Mouse (Mus musculus) left cerebral cortex, adult 8-10 months (tissue): ENCODE measurements around the gene Fcgrt. TPM values are rescaled to one million over a fixed set of nuclear protein-coding genes. Genes with fewer than 3 reads are reported as not detected.

Experiments
- DNase-seq, 2 experiments: peaks; one replicate each; pipeline ENCODE4 v3.0.0; 2022; ENCODE audit warnings: low spot score in 2 of 2
- microRNA-seq, 2 experiments: library from miRNA; unstranded; fragments of <30 nt; microRNA quantifications; one replicate each; pipeline ENCODE4 v1.2.0; 2022
- total RNA-seq, 4 experiments: library from RNA; stranded (reverse); gene quantifications; 2 replicates each; pipeline ENCODE4 v1.2.4; 2022

The Fcgrt gene
- total RNA-seq, 4 experiments from 2014 or later: 18.6 to 21.9 (median 19.9) TPM

- no peak for DNase-seq
Observed at GRCm38 (mm10) chr7:45056329-45056971, 47.2 kb downstream of the Fcgrt start.

- DNase-seq: peak; percentile 70 to 98
Observed at GRCm38 (mm10) chr7:45053931-45054510, 49.6 kb downstream of the Fcgrt start.

GRCm38 (mm10) chr7:45053117-45053930, 50.3 kb downstream of the Fcgrt start:
- DNase-seq: peak; percentile 58 to 70

GRCm38 (mm10) chr7:45052862-45053116, 50.9 kb downstream of the Fcgrt start, which contains the start of gene Prr12:
Prr12 (minus strand) TSS chr7:45052881.
- no peak for DNase-seq

DNA sequence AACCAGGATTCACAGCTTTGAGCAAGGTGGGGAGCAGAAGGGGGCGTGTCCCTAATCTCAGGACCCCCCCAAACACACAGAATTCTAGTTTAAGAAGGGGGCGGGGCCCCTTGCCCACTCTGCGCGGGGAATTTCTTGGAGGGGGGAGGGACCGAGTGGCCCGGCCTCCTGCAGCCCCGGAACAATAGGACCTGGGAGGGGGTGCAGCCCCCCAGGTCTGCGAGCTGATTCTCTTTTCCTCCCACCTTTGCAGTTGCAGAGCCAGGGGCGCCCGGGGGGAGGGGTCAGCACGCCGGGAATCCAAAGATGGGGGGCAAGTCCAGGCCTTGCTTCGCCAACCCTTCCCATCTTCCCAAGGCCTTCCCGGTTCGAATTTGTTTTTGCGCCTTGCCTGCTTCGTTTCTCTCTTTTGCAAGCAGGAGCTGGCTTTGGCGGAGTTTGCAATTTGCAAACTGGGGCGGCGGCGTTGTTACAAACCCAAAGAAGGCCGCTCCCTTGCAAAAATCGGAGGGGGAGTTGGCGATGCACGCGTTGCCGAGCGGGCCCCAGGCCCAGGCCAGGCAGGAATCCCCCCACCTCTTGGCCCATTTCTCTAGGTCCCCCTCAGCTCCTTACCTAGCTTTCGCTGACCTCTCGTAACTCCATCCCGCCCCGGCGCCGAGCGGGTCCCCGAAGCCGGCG, 51.3 kb downstream of the Fcgrt start:
- peak; percentile 46 to 66 for DNase-seq

GRCm38 (mm10) chr7:45051601-45051974, 52.1 kb downstream of the Fcgrt start:
- no peak for DNase-seq

DNA sequence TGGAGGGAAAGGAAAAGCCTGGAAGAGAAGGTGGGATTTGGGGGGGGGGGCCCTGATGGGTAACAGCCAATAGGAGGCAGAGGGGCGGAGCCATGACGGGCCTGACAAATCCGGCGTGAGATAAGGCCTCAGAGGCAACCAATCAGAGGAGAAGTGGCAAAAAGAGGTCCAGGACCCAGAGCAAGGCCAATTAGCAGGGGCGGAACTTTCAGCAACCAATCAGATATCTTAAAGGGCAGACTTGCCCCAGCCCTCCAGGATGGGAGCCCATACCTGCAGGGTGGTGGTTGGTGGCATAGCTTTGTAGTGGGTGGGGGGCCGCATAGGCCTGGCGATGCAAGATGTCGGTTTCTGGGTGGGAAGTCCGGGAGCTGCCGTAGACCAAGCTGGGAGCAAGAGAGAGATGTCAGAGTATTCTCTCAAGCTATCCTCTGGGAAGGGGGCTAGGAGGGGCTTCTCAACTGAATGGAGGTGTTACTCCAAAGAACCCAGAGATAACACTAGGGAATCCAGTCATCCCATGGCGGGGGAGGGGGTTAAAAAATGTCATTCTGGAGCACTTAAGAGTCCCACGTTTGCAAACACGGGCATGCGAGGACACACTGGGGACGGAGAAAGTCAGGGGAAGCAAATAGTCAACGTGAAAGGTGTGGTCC, 52.6 kb downstream of the Fcgrt start:
- peak in 1 of 2 experiments; percentile 78 for DNase-seq

GRCm38 (mm10) chr7:45048923-45049657, 54.6 kb downstream of the Fcgrt start:
- DNase-seq: no peak

DNA sequence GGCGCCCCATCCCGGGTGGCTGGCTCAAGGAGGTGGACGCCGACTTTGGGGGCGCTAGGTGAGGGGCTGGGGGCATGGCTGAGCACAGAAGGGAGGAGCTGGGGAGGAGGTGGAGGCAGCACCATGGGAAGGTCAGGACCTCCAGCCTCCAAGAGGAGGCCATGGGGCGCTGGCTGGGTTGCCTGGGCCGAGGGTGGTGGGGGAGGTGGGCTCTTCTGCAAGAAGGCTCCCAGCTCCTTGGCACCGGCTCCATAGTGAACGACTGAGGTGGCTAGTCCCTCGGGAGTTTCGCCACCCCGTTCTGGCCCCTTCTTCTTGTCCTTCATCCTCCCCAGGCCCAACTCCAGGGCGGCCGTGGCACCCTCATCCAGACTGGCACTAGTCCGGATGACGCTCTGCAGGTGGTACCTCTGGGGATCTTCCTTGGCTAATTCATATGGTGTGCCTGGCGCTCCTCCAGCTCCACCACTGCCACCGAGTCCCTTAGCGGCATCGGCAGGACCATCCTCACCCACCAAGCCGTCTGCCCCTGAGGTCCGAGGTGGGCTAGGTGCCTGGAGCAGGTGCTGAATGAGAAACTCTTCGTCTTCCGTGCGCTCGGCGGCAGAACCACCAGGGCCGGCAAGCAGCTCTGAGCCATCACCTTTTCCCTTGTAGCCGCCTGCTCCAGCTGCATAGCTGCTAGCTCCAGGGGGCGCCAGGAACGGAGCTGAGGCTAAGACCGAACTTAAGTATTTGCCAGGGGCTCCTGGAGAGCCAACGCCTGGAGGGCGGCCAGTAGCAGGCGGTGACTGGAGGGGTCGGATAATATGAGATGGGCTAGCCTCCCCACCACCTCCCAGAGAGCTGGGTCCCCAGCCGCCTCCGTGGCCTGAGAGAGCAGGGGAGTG, 55.4 kb downstream of the Fcgrt start:
- no peak for DNase-seq

DNA sequence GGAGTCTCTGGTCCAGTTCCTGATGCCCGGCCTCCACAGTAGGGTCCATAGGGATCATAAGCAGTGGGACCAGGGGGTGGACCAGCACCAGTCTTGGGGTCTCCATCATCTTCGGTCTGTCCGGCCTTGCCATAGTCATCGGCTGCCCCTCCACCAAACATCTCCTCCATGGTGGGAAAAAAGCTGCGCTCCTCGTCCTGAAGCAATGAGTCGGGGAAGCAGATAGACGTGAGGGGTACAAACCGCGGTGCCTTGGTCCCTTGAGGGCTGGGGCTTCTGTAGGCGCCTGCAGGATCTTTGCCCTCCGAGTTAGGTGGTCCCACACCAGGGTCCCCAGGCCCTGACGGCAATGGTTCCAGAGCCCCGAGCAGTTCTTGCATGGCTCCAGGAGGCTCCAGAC, 56.2 kb downstream of the Fcgrt start:
- DNase-seq: no peak

GRCm38 (mm10) chr7:45046853-45047350, 56.7 kb downstream of the Fcgrt start:
- no peak for DNase-seq

DNA sequence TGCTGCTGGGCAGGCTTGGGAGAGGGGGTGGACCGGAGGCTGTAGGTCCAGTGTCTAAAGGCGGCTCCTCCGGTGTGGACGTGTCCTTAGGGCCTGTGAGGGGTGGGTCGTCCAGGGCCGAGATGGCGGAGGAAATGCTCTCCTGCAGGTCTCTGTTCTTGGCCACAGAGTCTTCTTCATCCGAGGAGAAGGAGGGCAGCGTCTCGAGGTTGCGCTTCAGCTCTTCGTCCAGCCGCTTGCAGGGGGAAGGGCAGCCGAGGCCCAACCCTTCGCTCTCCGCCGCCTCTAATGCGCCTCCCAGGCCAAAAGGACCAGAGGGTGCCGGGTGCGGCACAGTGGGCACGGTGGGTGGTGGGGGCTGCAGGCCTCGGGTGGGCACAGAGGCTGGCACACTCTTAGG, 57.9 kb downstream of the Fcgrt start:
- DNase-seq: no peak

DNA sequence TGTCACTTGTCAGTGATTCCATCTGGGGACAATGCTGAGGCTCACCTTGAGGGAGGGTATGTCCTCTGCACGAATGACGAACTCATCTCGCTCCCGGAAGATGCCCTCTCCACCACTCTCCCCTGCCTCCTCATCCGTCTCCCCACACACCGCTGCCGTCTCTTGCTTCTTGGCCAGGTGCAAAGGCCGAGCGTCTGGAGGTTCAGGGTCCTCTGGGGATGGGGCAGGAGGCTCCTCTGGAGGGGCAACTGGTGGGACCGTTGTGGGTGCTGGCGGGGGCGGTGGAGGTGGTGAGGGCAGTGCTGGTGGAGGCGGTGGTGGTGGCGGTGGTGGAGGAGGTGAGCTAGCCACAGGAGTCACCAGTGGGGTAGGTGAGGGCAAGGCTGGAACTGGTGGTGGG, 60.3 kb downstream of the Fcgrt start:
- no peak for DNase-seq

Small RNAs within 50 kb of the gene (microRNA-seq; reads per million reads assigned to microRNA genes)
- gene Mir150 (735 to 1,167 reads per million in 2 experiments), gene Mir5121 (10.7 to 16.1 reads per million in 2 experiments)

Other genes starting within 250 kb of the Fcgrt start
- gene Pnkp, start 246.7 kb downstream of the Fcgrt start, total RNA-seq: 10 to 100 TPM; 23.9 to 27.0 (median 24.4) TPM
- 100 to 1,000 TPM; 277 to 305 (median 293) TPM for gene Ptov1, start 234.1 kb downstream of the Fcgrt start, total RNA-seq
- gene Med25, start 211.1 kb downstream of the Fcgrt start, total RNA-seq: 10 to 100 TPM; 80.5 to 97.9 (median 88.4) TPM
- gene Fuz, start 207.8 kb downstream of the Fcgrt start, total RNA-seq: 10 to 100 TPM; 21.8 to 28.6 (median 24.0) TPM
- 100 to 1,000 TPM; 312 to 359 (median 323) TPM for gene Ap2a1, start 174.4 kb downstream of the Fcgrt start, total RNA-seq
- 1 to 10 TPM; 2.0 to 2.5 (median 2.2) TPM for gene Tsks, start 160.6 kb downstream of the Fcgrt start, total RNA-seq
- gene Cpt1c, start 129.0 kb downstream of the Fcgrt start, total RNA-seq: 100 to 1,000 TPM in 1 of 4 experiments, 10 to 100 TPM in 3; 95.5 to 101 (median 98.3) TPM
- 100 to 1,000 TPM; 153 to 178 (median 175) TPM for gene Prmt1, start 117.3 kb downstream of the Fcgrt start, total RNA-seq
- 10 to 100 TPM; 23.6 to 42.1 (median 32.8) TPM for gene Irf3, start 106.2 kb downstream of the Fcgrt start, total RNA-seq
- gene Bcl2l12, start 105.1 kb downstream of the Fcgrt start, total RNA-seq: 1 to 10 TPM; 2.3 to 5.1 (median 2.8) TPM
- gene Scaf1, start 87.5 kb downstream of the Fcgrt start, total RNA-seq: 100 to 1,000 TPM; 164 to 171 (median 170) TPM
- 10 to 100 TPM; 13.7 to 18.8 (median 14.7) TPM for gene Rras, start 85.9 kb downstream of the Fcgrt start, total RNA-seq
- 10 to 100 TPM; 68.5 to 73.4 (median 71.5) TPM for gene Prr12, start 51.0 kb downstream of the Fcgrt start, total RNA-seq
- gene Nosip, start 41.4 kb downstream of the Fcgrt start, total RNA-seq: 10 to 100 TPM; 50.2 to 61.0 (median 57.9) TPM
- 10 to 100 TPM in 1 of 4 experiments, 1 to 10 TPM in 3; 6.7 to 11.5 (median 8.2) TPM for gene Prrg2, start 41.2 kb downstream of the Fcgrt start, total RNA-seq
- 1 to 10 TPM; 5.7 to 8.3 (median 5.9) TPM for gene Rcn3, start 11.6 kb downstream of the Fcgrt start, total RNA-seq
- gene Rps11, start 20.6 kb upstream of the Fcgrt start, total RNA-seq: 100 to 1,000 TPM; 467 to 554 (median 521) TPM
- gene Rpl13a, start 24.9 kb upstream of the Fcgrt start, total RNA-seq: 100 to 1,000 TPM; 804 to 903 (median 864) TPM
- gene Gm45713, start 32.4 kb upstream of the Fcgrt start, total RNA-seq: not detected
- 1 to 10 TPM; 6.5 to 8.2 (median 7.5) TPM for gene Flt3l, start 32.6 kb upstream of the Fcgrt start, total RNA-seq
- gene Pih1d1, start 50.5 kb upstream of the Fcgrt start, total RNA-seq: 10 to 100 TPM; 41.4 to 49.3 (median 45.2) TPM
- 10 to 100 TPM; 17.9 to 20.9 (median 19.8) TPM for gene Aldh16a1, start 50.7 kb upstream of the Fcgrt start, total RNA-seq
- 1,000 to 10,000 TPM; 1,001 to 1,087 (median 1,026) TPM for gene Slc17a7, start 60.1 kb upstream of the Fcgrt start, total RNA-seq
- gene Gfy, start 75.7 kb upstream of the Fcgrt start, total RNA-seq: under 1 TPM in 1 of 4 experiments, not detected in 3; 0.34 TPM
- under 1 TPM in 1 of 4 experiments, not detected in 3; 0.80 TPM for gene Pth2, start 77.1 kb upstream of the Fcgrt start, total RNA-seq
- 1 to 10 TPM; 4.3 to 6.4 (median 5.4) TPM for gene Ccdc155, start 101.0 kb upstream of the Fcgrt start, total RNA-seq
- gene Dkkl1, start 108.3 kb upstream of the Fcgrt start, total RNA-seq: 10 to 100 TPM; 23.1 to 31.5 (median 26.8) TPM
- gene Tead2, start 111.9 kb upstream of the Fcgrt start, total RNA-seq: 1 to 10 TPM; 2.0 to 5.1 (median 3.0) TPM
- 10 to 100 TPM in 2 of 4 experiments, 1 to 10 TPM in 2; 5.0 to 18.9 (median 11.9) TPM for gene Cd37, start 135.3 kb upstream of the Fcgrt start, total RNA-seq
- gene Slc6a16, start 137.2 kb upstream of the Fcgrt start, total RNA-seq: 1 to 10 TPM; 1.6 to 2.6 (median 2.1) TPM
- gene Slc6a21, start 173.7 kb upstream of the Fcgrt start, total RNA-seq: under 1 TPM in 3 of 4 experiments, not detected in 1; 0.19 to 0.55 (median 0.34) TPM
- 10 to 100 TPM; 23.9 to 27.8 (median 25.1) TPM for gene Trpm4, start 229.9 kb upstream of the Fcgrt start, total RNA-seq
- gene Hrc, start 231.4 kb upstream of the Fcgrt start, total RNA-seq: 1 to 10 TPM in 1 of 4 experiments, under 1 TPM in 3; 0.26 to 1.1 (median 0.78) TPM